In the genomic region with DNA sequence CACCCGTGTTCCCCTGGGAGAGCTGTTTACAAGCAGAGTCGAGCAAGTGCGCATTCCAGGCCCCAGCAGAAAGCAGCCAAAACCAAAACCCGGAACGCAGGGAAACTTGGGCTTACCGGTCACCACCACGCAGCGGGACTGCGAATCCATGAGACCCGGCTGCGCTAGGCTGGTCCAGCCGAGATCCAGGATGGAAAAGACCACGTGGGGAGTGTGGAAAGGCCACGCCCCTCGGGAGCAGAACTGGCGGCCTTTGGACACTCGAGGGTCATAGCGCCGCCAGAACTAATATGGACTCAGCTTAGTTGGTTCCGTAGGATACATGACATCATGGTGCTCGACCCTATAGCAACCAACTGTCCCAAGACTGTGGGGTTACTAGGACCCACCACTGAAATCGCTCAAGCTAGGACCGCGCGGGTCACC, we compare ENCODE assay signal across 7 mouse cellular contexts. TPM values are rescaled to one million over a fixed set of nuclear protein-coding genes. Genes with fewer than 3 reads are reported as not detected.
DNase-seq lines count a peak whose midpoint lies in the region; ATAC-seq lines count a peak whose summit lies in the region.

A gene (minus strand): TSS at position 206 of the 426 bp plus-strand sequence.

- H3K4me1 ChIP-seq in forebrain, embryonic 16.5 days (replicated peaks; ENCODE audit: control insufficient read depth, insufficient read depth, low read length): peaks cover 14% of the 10 kb centered on the region
- H3K4me1 ChIP-seq in stomach, embryonic 15.5 days: peaks cover 19% of the 10 kb centered on the region; the same call in 1 of the 2 replicates

- H3K9ac ChIP-seq in forebrain, embryonic 16.5 days (replicated peaks; ENCODE audit: low read depth, low read length): 0 out of 2 replicates have a peak within 1 kb of the TSS, but pooled peaks have one; percentile 3
- H3K9ac ChIP-seq in stomach, embryonic 15.5 days: no peak within 1 kb of the TSS

- peak; percentile 41; the same call in 1 of the 2 replicates for ATAC-seq in forebrain, embryonic 16.5 days
- 0 out of 2 replicates have a peak, but pooled peaks have one; percentile 11 for ATAC-seq in megakaryocyte progenitor cell, adult 5-6 weeks (replicated peaks; ENCODE audit: poor library complexity)
- peak; percentile 35; the same call in 1 of the 2 replicates for ATAC-seq in stomach, embryonic 15.5 days (ENCODE audit: insufficient read depth, low FRiP score, low read depth)

- peak; percentile 54 for DNase-seq in ES-CJ7 (ENCODE audit: low read depth, low spot score)
- DNase-seq in adrenal gland, adult 18-20 months (ENCODE audit: low spot score in 2 of 2): peak; percentile 10 to 31
- peak; percentile 51 to 57 for DNase-seq in heart, postnatal 36 days
- peak; percentile 12 to 17 for DNase-seq in layer of hippocampus, adult 8-10 months (ENCODE audit: low spot score in 2 of 2)

- no peaks in the 10 kb centered on the region for H3K27me3 ChIP-seq in forebrain, embryonic 16.5 days (replicated peaks; ENCODE audit: control insufficient read depth, insufficient read depth, low read length)
- 0 out of 2 replicates have a peak, but pooled peaks cover 9% of the 10 kb centered on the region for H3K27me3 ChIP-seq in stomach, embryonic 15.5 days (replicated peaks)

- H3K36me3 ChIP-seq in forebrain, embryonic 16.5 days (ENCODE audit: control insufficient read depth, insufficient read depth): no peaks in the 10 kb centered on the region
- no peaks in the 10 kb centered on the region for H3K36me3 ChIP-seq in stomach, embryonic 15.5 days

- intact Hi-C loops in heart, postnatal 36 days (cut with DNase I): loop anchor here (2.0 to 5.0 kb wide), 2 partner anchors 39 to 42 kb away; no protein-coding TSS in a partner anchor

- 7% methylated on average over 25 of the region's 25 CpGs for WGBS in forebrain, embryonic 16.5 days
- 5% methylated on average over 25 of the region's 25 CpGs for WGBS in stomach, embryonic 15.5 days

- H3K9me3 ChIP-seq in forebrain, embryonic 16.5 days (ENCODE audit: control insufficient read depth, low read length): no peaks in the 10 kb centered on the region
- H3K9me3 ChIP-seq in stomach, embryonic 15.5 days: no peaks in the 10 kb centered on the region

- no peak within 1 kb of the TSS for H3K27ac ChIP-seq in forebrain, embryonic 16.5 days (ENCODE audit: low read length)
- H3K27ac ChIP-seq in stomach, embryonic 15.5 days: no peak within 1 kb of the TSS

- peak within 1 kb of the TSS; percentile 25 for H3K4me3 ChIP-seq in forebrain, embryonic 16.5 days (replicated peaks; ENCODE audit: low read length)
- H3K4me3 ChIP-seq in stomach, embryonic 15.5 days (replicated peaks): peak within 1 kb of the TSS; percentile 35

- peak within 1 kb of the TSS; percentile 59 for H3K4me2 ChIP-seq in forebrain, embryonic 16.5 days (ENCODE audit: low read length)
- peak within 1 kb of the TSS; percentile 67 for H3K4me2 ChIP-seq in stomach, embryonic 15.5 days

RNA-seq across cellular contexts. Expression of the gene that starts here (rescaled TPM):
- total RNA-seq in adrenal gland, adult 18-20 months (2021): under 1 TPM in 1 of 2 experiments, not detected in 1; 0.32 TPM
- polyA plus RNA-seq in forebrain, embryonic 16.5 days (2015; fragmentation: Nextera tagmentation; extraction: Ambion mirVana): not detected in 2 replicates
- total RNA-seq in heart, postnatal 36 days (2021): under 1 TPM in 1 of 2 experiments, not detected in 1; 0.33 TPM
- 1 to 10 TPM; 2.7 to 5.4 (median 3.6) TPM for total RNA-seq in layer of hippocampus, adult 8-10 months (2022)
- not detected in 2 replicates for total RNA-seq in megakaryocyte progenitor cell, adult 5-6 weeks (2015)
- not detected in 2 replicates for total RNA-seq in megakaryocyte progenitor cell, adult 5-6 weeks (2017)
- polyA plus RNA-seq in stomach, embryonic 15.5 days (2015; fragmentation: Nextera tagmentation; extraction: Ambion mirVana): not detected in 2 replicates

Comparison
In these comparisons a context has a peak if more than half of its experiments do, and no peak if none do; other contexts are left out.
1. Peak in DNase-seq in adrenal gland, adult 18-20 months; RNA of the gene not detected or under 1 TPM.
2. Peak in ATAC-seq, H3K4me3 ChIP-seq, H3K9ac ChIP-seq and H3K4me2 ChIP-seq in forebrain, embryonic 16.5 days; RNA of the gene not detected or under 1 TPM.
3. Peak in DNase-seq in heart, postnatal 36 days; RNA of the gene not detected or under 1 TPM.
4. Peak in ATAC-seq in megakaryocyte progenitor cell, adult 5-6 weeks; RNA of the gene not detected or under 1 TPM.
5. Peak in ATAC-seq, H3K4me3 ChIP-seq and H3K4me2 ChIP-seq in stomach, embryonic 15.5 days; RNA of the gene not detected or under 1 TPM.